Mouse (Mus musculus): ENCODE results near the gene Col25a1. TPM values are rescaled to one million over a fixed set of nuclear protein-coding genes. Genes with fewer than 3 reads are reported as not detected.

Gene Col25a1
- total RNA-seq, 2 experiments from 2014 or later, result 4.6 to 5.0 TPM

DNA sequence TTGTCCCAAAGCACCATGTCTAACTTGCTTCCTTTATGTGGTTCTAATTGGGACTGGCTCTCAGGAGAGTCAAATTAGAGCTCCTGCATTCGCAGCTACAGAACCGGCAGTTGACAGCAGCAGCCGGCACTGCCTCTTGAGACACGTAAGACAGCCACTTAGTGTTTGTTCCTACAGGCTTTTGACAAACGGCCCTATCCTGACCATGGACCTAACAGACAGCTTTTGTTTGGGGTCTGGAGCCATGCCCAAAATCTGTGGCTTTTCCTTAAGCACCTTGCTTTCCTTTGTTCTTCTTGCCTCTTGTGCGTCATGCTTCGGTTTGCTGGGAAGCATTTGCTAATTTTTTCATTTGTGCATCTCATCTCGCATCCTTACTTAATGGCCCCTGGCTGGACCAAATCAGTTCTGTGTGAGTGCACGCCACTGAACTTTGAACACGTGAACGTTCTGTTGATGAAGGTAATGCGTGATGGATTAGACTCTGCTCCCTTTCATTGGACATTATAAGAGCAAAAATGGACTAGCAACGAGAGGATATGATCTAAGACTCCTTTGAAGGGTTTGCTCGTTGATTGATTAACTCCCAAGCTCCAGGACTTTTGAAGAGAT lies 179.5 kb downstream of the Col25a1 start:
- DNase-seq (ENCODE audit: low spot score in 2 of 2), result no peak

DNA sequence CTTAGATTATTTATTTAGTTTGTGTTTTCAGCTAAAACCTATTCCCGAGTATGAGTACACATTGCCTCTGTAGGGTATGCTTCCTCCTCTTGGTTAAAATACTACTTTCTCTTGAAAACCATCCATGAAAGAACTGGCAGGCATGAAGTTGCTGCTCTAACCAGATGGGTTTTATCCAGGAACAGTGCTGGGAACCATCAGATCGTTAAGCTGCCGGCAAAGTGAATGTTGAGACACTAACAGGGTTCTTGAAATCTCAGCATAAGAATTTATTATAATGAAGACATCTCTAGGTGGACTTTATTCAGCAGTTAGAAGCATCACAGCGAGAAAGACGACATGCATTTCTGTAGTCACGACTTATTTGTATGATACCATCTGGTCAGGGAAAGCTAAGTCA lies 181.9 kb downstream of the Col25a1 start:
- DNase-seq (ENCODE audit: low spot score in 2 of 2), result no peak

- no peak for DNase-seq (ENCODE audit: low spot score in 2 of 2)
These were observed 196.0 kb downstream of the Col25a1 start for GRCm38 (mm10) chr3:130327039-130328015.

- no peak for DNase-seq (ENCODE audit: low spot score in 2 of 2)
These were observed 197.6 kb downstream of the Col25a1 start for GRCm38 (mm10) chr3:130328909-130329308.

DNA sequence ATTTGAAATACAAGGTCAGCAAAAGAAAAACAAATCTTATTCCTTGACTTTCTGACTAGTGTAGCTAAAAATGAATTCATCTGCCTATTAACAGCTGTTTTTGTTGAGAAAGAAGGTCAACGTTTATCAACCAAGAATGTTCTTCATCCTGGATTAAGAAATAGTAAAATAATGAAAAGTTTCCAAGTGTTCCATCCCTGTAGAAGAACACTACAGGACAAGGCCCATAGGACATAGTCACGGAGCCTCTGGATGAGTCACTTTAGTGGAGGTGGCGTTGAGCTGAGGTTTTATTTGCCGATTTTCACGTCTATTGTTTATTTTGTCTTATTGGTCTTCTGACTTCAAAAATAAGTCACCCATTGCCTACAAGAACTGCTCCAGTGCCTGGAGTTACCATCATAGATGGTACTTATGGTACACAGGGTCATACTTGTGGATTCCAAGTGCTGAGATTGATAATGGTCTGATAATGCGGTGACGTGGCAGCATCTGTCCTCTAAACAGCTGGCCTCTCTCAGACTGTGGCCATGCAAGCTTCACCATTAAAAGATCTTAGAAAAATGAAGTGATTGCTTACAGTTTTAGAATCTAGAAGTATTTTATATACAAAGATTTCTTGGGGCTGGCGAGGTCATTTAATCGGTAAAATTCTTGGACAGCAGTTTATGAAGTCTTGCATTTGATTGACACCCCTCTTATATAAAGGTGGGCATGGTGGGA lies 198.7 kb downstream of the Col25a1 start:
- DNase-seq (ENCODE audit: low spot score in 2 of 2), result no peak

GRCm38 (mm10) chr3:130330556-130330950 lies 199.3 kb downstream of the Col25a1 start:
- no peak for DNase-seq (ENCODE audit: low spot score in 2 of 2)

GRCm38 (mm10) chr3:130332347-130332913 lies 201.1 kb downstream of the Col25a1 start:
- no peak for DNase-seq (ENCODE audit: low spot score in 2 of 2)

- DNase-seq (ENCODE audit: low spot score in 2 of 2), result peak; percentile 20 to 39
These were observed 206.6 kb downstream of the Col25a1 start for GRCm38 (mm10) chr3:130337857-130338256.

GRCm38 (mm10) chr3:130338371-130338770 lies 207.1 kb downstream of the Col25a1 start:
- no peak for DNase-seq (ENCODE audit: low spot score in 2 of 2)

- no peak for DNase-seq (ENCODE audit: low spot score in 2 of 2)
These were observed 218.9 kb downstream of the Col25a1 start for GRCm38 (mm10) chr3:130350161-130350560.

DNA sequence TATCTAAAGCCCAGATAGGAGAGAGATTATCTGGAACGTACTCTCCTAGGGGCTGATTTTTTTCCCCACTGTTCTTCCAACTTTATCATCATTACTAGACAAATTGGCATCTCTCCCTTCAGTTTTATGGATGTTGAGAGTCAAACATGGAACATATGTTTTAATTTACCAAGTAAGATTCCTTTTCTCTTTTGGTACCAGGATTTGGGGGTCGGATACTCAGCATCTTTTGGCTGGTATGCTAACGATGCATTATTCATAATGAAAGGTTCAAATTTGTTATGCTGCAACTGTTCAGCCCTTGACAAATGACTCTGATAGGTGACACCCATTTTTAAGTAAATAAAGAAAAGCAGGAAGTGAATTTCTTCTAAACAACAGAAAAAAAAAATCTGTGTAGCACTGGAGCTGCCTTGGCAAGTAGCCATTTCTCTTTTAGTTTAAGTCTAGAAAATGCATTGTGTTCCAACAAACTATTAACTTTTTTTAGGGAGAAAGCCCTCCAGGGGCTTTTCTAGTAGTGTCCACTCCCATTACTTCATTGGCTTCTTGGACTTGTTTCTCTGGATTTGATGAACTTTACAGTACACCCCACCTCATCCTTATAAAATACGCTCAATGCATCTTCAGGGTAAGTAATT lies 223.2 kb downstream of the Col25a1 start:
- no peak for DNase-seq (ENCODE audit: low spot score in 2 of 2)

GRCm38 (mm10) chr3:130356575-130357173 lies 225.4 kb downstream of the Col25a1 start:
- DNase-seq (ENCODE audit: low spot score in 2 of 2), result no peak

DNA sequence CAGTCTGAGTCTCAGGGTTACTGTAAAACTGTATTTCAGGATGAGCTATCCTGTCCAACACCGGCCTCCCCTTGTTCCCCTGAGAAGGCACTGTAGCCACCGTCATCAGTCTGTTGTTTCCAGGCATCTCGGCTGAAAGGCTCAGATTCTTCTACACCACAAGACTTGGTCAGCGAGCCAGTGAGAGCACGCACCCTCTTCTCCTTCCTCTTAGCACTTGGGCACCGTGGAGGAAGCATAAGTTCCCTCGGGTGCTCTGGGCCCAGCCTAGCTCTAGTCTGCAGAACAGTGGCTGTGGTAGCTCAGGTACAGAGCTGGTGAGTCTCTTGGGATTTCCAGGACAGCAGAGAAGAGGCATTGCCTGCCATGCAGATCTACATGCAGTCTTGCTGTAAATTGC lies 229.5 kb downstream of the Col25a1 start:
- no peak for DNase-seq (ENCODE audit: low spot score in 2 of 2)

GRCm38 (mm10) chr3:130361922-130362321 lies 230.6 kb downstream of the Col25a1 start:
- DNase-seq (ENCODE audit: low spot score in 2 of 2), result no peak

GRCm38 (mm10) chr3:130362797-130363367 lies 231.6 kb downstream of the Col25a1 start:
- no peak for DNase-seq (ENCODE audit: low spot score in 2 of 2)

DNA sequence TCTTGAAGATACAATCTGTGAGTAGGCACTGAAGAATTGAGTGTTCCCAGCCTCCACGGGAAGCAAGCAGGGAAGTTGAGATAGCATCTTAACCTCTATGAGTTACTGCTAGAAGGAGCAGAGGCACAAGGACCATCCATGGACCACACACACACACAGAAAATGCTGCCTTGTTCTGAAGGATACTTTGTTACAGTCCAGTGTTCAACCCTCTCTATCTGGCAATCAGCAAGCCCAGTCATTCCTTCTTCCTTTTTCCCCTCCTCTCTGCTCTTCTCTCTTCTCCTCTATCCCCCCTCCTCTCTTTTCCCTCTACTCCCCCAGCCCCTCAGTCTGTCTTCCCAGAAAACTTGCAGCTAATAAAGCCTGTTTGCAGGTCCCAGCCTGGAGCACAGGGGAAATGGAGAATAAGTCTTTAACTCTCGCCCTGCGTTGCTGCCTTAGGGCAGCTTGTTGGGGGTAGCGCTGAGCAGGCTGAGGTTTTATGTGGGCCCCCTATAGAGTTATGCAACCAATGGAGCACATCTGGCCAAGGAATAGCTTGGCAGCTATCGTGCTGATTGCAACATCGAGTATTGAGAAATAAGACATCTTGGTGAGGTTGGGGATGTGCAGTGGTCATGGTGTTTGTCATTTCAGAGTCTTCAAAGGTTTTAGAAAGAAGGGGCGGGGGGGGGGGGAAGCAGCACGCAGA lies 235.8 kb downstream of the Col25a1 start:
- DNase-seq (ENCODE audit: low spot score in 2 of 2), result no peak

DNA sequence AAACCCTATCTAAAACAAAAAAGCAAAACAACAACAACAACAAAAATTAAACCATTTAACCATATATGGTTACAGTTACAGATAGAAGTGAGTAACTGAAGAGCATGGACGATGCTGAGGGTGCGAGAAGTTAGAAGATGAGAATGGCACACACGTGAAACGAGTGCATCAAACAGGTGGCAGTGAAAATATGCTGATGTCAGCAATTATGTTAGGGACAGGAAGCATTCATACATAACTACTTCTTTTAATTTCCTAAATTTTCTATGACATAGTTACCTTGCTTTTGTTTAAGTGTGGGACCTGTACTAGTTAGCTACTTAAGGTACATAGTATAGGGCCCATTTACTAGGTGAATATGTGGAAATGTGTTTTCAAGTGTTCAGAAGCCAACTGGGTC lies 237.1 kb downstream of the Col25a1 start:
- no peak for DNase-seq (ENCODE audit: low spot score in 2 of 2)

DNA sequence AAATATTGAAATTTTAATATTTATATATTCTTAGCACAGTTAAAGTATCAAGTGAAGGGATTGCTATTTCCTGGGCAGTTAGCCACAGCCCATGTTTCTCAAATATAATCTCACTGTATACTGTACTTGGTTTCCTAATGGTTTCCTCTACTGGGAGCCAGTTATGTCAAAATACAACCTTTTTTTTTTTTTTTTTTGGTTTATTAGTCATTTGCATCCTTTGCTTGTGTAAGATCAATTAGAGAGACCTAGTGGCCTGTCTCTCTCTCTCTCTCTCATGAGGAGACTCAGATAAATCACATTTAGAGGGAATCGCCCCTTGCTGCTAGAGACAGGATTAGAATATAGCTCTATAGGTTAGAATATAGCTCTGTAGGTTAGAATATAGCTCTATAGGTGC lies 237.8 kb downstream of the Col25a1 start:
- no peak for DNase-seq (ENCODE audit: low spot score in 2 of 2)

- DNase-seq (ENCODE audit: low spot score in 2 of 2), result peak in 1 of 2 experiments; percentile 19
These were observed 238.9 kb downstream of the Col25a1 start for GRCm38 (mm10) chr3:130370167-130370566.
